Mouse (Mus musculus) left cerebral cortex, adult 9 months (tissue): ENCODE data around the gene Otulin.

Experiments
- DNase-seq, 2 experiments: peaks; one replicate each; pipeline ENCODE4 v3.0.0; 2022; ENCODE audit warnings: low spot score in 2 of 2

Gene Otulin

GRCm38 (mm10) chr15:27616159-27616558 is 14.3 kb downstream of the Otulin start:
- no peak for DNase-seq

DNA sequence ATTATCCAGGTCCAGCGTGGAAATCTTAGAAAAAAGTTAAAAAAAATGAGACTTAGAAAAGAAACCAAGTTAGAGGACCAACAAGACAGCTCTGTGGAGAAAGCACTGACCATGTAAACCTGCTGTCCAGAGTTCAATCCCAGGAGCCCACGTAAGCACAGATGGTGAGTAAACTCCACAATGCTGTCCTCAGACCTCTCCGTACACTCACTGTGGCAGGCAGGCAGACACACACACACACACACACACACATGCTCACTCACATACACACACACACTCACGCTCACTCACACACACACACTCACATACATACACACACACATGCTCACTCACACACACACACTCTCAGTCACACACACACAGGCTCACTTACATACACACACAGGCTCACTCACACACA is 17.2 kb downstream of the Otulin start:
- no peak for DNase-seq

GRCm38 (mm10) chr15:27612533-27613221 is 17.8 kb downstream of the Otulin start:
- peak in 1 of 2 experiments; percentile 76 for DNase-seq

GRCm38 (mm10) chr15:27609554-27609953 is 20.9 kb downstream of the Otulin start:
- DNase-seq = no peak

DNA sequence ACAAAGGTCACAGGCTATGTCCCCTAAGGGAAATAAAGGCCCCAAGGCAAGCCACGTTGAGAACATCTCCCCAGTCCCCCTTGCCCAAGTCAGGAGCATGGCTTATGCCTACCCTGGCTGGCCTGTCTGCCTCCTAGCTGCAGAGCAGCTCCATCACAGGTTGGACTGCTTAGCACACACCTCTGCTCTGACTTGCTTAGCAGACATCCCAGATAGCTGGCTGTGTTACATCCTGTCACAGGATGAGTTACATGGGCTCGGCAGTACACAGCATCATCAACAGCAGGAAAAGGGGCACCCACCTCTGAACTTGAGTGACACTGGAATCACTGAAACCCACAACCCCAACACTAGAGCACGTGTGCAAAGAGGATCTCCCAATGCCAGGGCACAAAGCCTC is 25.2 kb downstream of the Otulin start:
- no peak for DNase-seq

DNA sequence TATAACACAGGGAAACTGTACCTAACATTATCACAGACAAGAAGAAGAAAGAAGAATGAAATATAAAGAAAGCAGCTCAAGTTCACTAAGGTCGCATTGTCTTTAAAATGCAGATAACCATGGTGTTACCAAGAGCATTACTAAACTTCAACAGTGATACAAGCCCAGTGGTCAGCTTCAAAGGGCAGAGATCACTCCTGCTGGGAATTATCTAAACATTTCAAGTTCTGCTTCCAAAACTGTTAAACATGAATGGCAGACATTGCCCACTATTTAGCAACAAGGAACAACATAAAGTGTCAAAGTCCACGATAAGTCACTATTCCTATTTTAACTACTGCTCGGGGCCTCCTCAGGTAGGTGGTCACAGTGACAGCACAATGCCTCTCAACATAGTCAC is 25.9 kb downstream of the Otulin start:
- no peak for DNase-seq

- no peak for DNase-seq
Measured at GRCm38 (mm10) chr15:27600524-27600923, 30.0 kb downstream of the Otulin start.

- no peak for DNase-seq
Measured at GRCm38 (mm10) chr15:27598786-27599385, 31.6 kb downstream of the Otulin start.

DNA sequence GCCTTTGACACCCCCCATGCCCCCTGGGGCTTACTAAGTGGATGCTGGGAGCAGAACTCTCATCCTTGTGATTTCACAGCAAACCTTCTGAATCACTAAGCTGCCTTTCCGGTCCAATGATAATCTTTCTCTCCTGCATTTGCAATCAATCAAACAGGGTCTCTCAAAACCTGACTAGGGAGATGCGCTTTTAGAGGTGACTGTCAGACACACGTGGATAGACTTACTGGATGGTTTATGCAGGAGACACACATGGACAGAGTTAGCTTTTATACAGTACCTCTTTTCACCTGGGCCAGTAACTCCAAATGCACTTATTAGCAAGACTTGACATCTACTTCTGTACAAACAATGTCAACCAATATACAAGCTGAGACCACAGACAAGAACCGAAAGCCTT is 33.0 kb downstream of the Otulin start:
- no peak for DNase-seq

GRCm38 (mm10) chr15:27596463-27597140 is 33.9 kb downstream of the Otulin start:
- peak; percentile 70 to 81 for DNase-seq

GRCm38 (mm10) chr15:27595560-27595959 is 34.9 kb downstream of the Otulin start:
- no peak for DNase-seq

GRCm38 (mm10) chr15:27594973-27595372 is 35.5 kb downstream of the Otulin start:
- DNase-seq = no peak

- DNase-seq = peak in 1 of 2 experiments; percentile 66
Measured at GRCm38 (mm10) chr15:27593717-27594116, 36.8 kb downstream of the Otulin start.

DNA sequence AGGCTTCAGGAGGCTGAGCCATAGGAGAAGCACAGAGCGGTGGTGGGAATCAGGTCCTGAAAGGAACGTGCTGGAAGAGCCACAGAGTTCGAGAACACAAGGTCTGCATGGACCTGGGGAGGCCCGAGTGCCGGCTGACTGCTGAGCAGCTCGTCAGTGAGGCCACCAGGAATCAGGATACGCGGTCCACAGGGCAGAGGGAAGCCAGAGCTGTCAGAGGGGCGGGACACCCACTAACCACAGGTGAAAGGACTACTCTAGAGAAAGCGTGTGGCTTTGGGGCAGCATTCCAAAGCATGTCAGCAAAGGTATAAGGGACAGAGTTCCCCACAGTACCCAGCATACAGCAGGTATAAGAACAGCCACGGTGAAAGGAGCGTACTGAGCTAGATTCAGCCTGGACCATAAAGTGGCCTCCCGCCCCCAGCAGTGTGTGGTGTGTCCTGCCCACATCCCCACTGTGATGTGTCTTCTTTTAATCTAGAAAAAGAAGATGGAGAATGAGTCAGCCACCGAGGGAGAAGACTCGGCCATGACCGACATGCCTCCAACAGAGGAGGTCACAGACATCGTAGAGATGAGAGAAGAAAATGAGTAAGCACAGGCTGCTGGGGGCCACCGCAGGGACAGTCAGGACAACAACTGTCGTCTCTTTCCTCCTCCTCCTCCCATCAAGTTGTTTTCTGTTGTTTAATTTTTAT is 37.7 kb downstream of the Otulin start:
- DNase-seq = no peak

GRCm38 (mm10) chr15:27590812-27591211 is 39.7 kb downstream of the Otulin start:
- DNase-seq = no peak

DNA sequence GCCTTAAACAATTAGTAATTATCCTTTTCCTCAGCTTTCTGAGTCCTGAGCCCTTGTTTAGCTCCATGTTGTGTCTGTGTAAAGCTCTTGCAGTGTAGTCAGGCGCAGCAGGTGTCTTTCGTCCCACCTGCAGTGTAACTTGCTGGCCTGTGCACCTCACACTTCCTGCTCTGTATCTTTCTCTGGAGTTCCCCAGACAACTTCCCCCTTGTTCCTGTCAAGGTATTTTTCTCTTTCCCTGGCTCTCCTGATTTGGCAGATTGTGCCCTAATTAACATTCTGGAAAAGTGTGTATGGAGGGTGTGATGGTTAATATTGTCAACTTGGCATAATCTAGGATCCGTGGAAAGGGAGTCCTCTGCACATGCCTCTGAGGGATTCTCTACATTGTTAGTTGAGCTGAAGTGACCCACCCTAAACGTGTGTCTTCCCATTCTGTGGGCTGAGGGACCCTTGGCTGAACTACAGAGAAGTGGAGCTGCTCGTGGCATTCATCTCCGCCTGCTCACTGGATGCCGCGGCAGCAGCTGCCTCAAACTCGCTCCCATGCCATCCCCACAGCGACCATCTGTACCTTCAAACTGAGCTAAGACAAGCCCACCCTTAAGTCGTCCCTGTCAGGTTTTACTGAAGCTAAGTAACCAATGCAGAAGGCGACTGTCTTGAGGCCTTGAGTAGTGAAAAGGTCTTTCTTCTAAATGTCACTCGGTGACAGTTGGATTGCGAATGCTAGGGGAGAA is 42.2 kb downstream of the Otulin start:
- DNase-seq = no peak

GRCm38 (mm10) chr15:27586093-27586480 is 44.4 kb downstream of the Otulin start:
- DNase-seq = no peak

DNA sequence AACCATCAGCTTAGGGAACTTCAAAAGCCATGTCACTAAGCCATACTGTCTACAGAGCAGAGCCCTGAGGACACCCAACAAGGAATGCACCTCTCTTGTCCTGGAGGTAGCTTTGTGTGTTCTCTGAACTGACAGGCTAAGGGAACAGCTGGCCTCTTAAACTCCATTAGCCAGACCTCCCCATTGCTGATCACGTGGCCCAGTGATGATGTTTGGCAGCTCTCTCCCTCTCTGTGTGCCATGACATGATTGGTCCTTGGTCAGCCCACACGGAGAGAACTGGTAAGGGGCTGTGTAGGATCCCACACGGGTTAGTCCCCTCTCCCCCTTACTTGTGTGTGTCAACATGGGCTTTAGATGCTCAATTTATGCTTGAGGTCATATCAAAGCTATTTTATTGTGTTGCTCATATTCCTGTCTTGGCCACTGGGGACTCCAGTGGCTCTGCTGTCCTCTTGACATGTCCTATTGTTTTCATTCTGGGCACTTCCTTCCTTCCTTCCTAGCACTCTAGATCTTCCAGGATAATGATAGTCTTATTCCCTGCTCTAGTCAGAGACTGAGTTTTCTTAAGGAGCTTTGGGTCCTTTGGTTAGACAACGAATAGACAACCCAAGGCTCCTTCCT is 44.9 kb downstream of the Otulin start:
- no peak for DNase-seq

GRCm38 (mm10) chr15:27583620-27584019 is 46.9 kb downstream of the Otulin start:
- DNase-seq = no peak

DNA sequence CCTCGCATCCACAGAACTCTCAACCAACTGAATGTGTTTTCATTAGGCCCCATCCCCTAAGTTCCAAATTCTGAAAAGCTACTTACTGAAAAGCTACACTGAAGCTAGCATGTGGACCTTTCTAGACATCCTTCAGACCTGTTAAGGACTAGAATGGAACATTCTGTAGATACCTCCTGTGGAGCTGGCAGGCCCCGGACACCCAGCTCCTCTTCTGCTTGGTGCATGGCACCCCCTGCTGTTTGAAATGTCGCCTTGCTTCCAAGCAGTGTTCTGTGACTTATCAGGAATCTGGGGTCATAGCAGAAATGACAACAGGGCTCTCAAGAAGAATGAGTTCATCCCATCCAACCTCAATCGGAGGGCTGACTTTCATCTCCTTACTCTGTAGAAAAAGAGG is 47.5 kb downstream of the Otulin start:
- DNase-seq = peak in 1 of 2 experiments; percentile 78

DNA sequence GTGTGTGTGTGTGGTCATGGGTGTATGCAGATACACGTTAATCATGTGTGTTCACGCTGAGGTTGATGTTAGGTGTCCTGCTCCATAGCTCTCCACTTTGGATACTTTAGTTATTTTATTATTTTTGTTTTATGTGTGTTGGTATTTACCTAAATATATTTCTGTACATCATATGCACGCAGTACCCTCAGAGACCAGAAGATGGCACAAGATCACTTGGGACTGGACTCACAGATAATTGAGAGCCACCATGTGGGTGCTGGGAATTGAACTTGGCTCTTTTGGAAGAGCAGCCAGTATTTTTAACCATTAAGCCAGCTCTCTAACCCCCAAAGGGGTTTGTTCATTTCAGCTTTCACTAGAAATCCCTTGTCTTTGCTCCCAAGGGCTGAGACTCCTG is 48.1 kb downstream of the Otulin start:
- DNase-seq = no peak
